Mouse (Mus musculus) stomach, postnatal 0 days (tissue): ENCODE measurements at regions not wholly inside any gene's neighbourhood (a gene's known extent, or its start where the extent isn't known, plus 50 kb on each side); places are given as distances from the start of the nearest gene placed in this dataset.

Source experiments
- ATAC-seq: fragments of 200-750 bp; cut with Nextera tagmentation; 2 replicates; pipeline ENCODE4 v1.8.0; 2017; ENCODE audit not compliant: low FRiP score, low TSS enrichment
- DNase-seq: peaks from one replicate; pipeline ENCODE4 v3.0.0-alpha.2; 2016; ENCODE audit warnings: low spot score
- H3K27ac ChIP-seq: fragments of 300-500 bp; sonication (generic); replicated peaks from 2 replicates; pipeline ENCODE4 v1.5.1; 2014; ENCODE audit warnings: mild to moderate bottlenecking, control low read depth
- H3K27me3 ChIP-seq: fragments of 300-500 bp; sonication (generic); 2 replicates; pipeline ENCODE4 v1.6.1; 2014; ENCODE audit warnings: low read length; ENCODE audit not compliant: control insufficient read depth, insufficient read depth
- H3K36me3 ChIP-seq: fragments of 300-500 bp; sonication (generic); 2 replicates; pipeline ENCODE4 v1.6.1; 2014; ENCODE audit warnings: low read length, mixed read lengths; ENCODE audit not compliant: control insufficient read depth, insufficient read depth
- H3K4me1 ChIP-seq: fragments of 300-500 bp; sonication (generic); replicated peaks from 2 replicates; pipeline ENCODE4 v1.6.1; 2014; ENCODE audit warnings: antibody characterized with exemption; ENCODE audit not compliant: control insufficient read depth, insufficient read depth
- H3K4me2 ChIP-seq: fragments of 300-500 bp; sonication (generic); replicated peaks from 2 replicates; pipeline ENCODE4 v1.6.1; 2014; ENCODE audit warnings: low read depth, mild to moderate bottlenecking, control low read depth, moderate library complexity
- H3K4me3 ChIP-seq: fragments of 300-500 bp; sonication (generic); 2 replicates; pipeline ENCODE4 v1.5.1; 2014; ENCODE audit warnings: low read depth, low read length, control low read depth
- H3K9ac ChIP-seq: fragments of 300-500 bp; sonication (generic); 2 replicates; pipeline ENCODE4 v1.6.1; 2014; ENCODE audit warnings: mild to moderate bottlenecking, low read length, control low read depth, mixed read lengths
- H3K9me3 ChIP-seq: fragments of 300-500 bp; sonication (generic); 2 replicates; pipeline ENCODE4 v1.6.1; 2016; ENCODE audit warnings: low read length; ENCODE audit not compliant: control insufficient read depth
- CTCF ChIP-seq: IDR thresholded peaks from 2 replicates; pipeline ENCODE4 v1.5.1; 2016; ENCODE audit warnings: antibody characterized with exemption, low read depth, mild to moderate bottlenecking, moderate library complexity
- EP300 ChIP-seq: optimal IDR thresholded peaks from 2 replicates; pipeline ENCODE3; 2016; ENCODE audit warnings: antibody characterized with exemption
- WGBS: fragments of 180-500 bp; shearing (Covaris S2); extraction: QIAGEN DNeasy Blood & Tissue Kit; methylation state at CpG from one replicate; pipeline ENCODE4 v1.1.7; 2014; 5-methylcytosine and 5-hydroxymethylcytosine counted together

GRCm38 (mm10) chr3:35365431-35365830 is 388.5 kb upstream of the Atp11b start:
- ATAC-seq (no peak), DNase-seq (no peak)
- 72% methylated on average over 6 of the region's 6 CpGs for WGBS
- no peak overlapping the region for H3K4me2 ChIP-seq
- no peaks in the 10 kb centered on the region for H3K36me3 ChIP-seq
- no peak for TF ChIP-seq EP300
- TF ChIP-seq CTCF, result no peak
- H3K27ac ChIP-seq, result no peak overlapping the region
- H3K9me3 ChIP-seq, result no peaks in the 10 kb centered on the region
- H3K27me3 ChIP-seq, result no peaks in the 10 kb centered on the region
- no peaks in the 10 kb centered on the region for H3K4me1 ChIP-seq
- H3K4me3 ChIP-seq, result no peak overlapping the region
- no peak overlapping the region for H3K9ac ChIP-seq

- Histone ChIP-seq H3K9me3 (no peaks in the 10 kb centered on the region), H3K4me1 (no peaks in the 10 kb centered on the region), H3K27me3 (no peaks in the 10 kb centered on the region), H3K9ac (no peak overlapping the region), H3K27ac (no peak overlapping the region), H3K4me2 (no peak overlapping the region), H3K36me3 (no peaks in the 10 kb centered on the region), H3K4me3 (no peak overlapping the region)
- DNase-seq (no peak), ATAC-seq (no peak)
- WGBS, result 75% methylated on average over 1 of the region's 1 CpGs
- TF ChIP-seq CTCF (no peak), EP300 (no peak)
Measured at GRCm38 (mm10) chr3:35372276-35372675, 381.6 kb upstream of the Atp11b start.

GRCm38 (mm10) chr3:35387386-35387785 is 366.5 kb upstream of the Atp11b start:
- Histone ChIP-seq H3K9ac (no peak overlapping the region), H3K36me3 (no peaks in the 10 kb centered on the region), H3K4me2 (no peak overlapping the region), H3K4me3 (no peak overlapping the region), H3K9me3 (no peaks in the 10 kb centered on the region), H3K4me1 (no peaks in the 10 kb centered on the region), H3K27ac (no peak overlapping the region), H3K27me3 (no peaks in the 10 kb centered on the region)
- ATAC-seq (no peak), DNase-seq (no peak)
- 74% methylated on average over 5 of the region's 5 CpGs for WGBS
- TF ChIP-seq EP300, result no peak
- no peak for TF ChIP-seq CTCF

GRCm38 (mm10) chr3:35392657-35393056 is 361.2 kb upstream of the Atp11b start:
- H3K4me2 ChIP-seq, result no peak overlapping the region
- ATAC-seq (no peak), DNase-seq (no peak)
- no peak overlapping the region for H3K9ac ChIP-seq
- H3K27ac ChIP-seq, result no peak overlapping the region
- no peak overlapping the region for H3K4me3 ChIP-seq
- H3K36me3 ChIP-seq, result no peaks in the 10 kb centered on the region
- WGBS, result 91% methylated on average over 2 of the region's 2 CpGs
- no peaks in the 10 kb centered on the region for H3K27me3 ChIP-seq
- H3K9me3 ChIP-seq, result no peaks in the 10 kb centered on the region
- H3K4me1 ChIP-seq, result no peaks in the 10 kb centered on the region
- no peak for TF ChIP-seq EP300
- no peak for TF ChIP-seq CTCF

- H3K4me1 ChIP-seq, result peaks cover 4% of the 10 kb centered on the region; the same call in 1 of the 2 replicates
- ATAC-seq, result no peak
Measured at GRCm38 (mm10) chr3:35400213-35400612, 353.7 kb upstream of the Atp11b start.

GRCm38 (mm10) chr3:35402666-35403065 is 351.2 kb upstream of the Atp11b start:
- ATAC-seq (no peak), DNase-seq (no peak)
- no peak overlapping the region for H3K27ac ChIP-seq
- H3K36me3 ChIP-seq, result no peaks in the 10 kb centered on the region
- TF ChIP-seq CTCF (no peak), EP300 (no peak)
- H3K4me3 ChIP-seq, result no peak overlapping the region
- H3K4me2 ChIP-seq, result no peak overlapping the region
- no peaks in the 10 kb centered on the region for H3K27me3 ChIP-seq
- no peaks in the 10 kb centered on the region for H3K9me3 ChIP-seq
- 84% methylated on average over 10 of the region's 10 CpGs for WGBS
- no peak overlapping the region for H3K9ac ChIP-seq
- peaks cover 4% of the 10 kb centered on the region; the same call in 1 of the 2 replicates for H3K4me1 ChIP-seq

More at GRCm38 (mm10) chr3:35400213-35400612, 353.7 kb upstream of the Atp11b start:
- H3K27me3 ChIP-seq, result no peaks in the 10 kb centered on the region
- 32% methylated on average over 6 of the region's 6 CpGs for WGBS
- H3K9ac ChIP-seq, result no peak overlapping the region
- H3K27ac ChIP-seq, result no peak overlapping the region
- TF ChIP-seq EP300, result no peak
- no peak for TF ChIP-seq CTCF
- H3K4me3 ChIP-seq, result no peak overlapping the region
- H3K4me2 ChIP-seq, result no peak overlapping the region
- no peak for DNase-seq
- no peaks in the 10 kb centered on the region for H3K9me3 ChIP-seq
- H3K36me3 ChIP-seq, result no peaks in the 10 kb centered on the region
